Mouse (Mus musculus) gastrocnemius, adult 18-20 months (tissue): ENCODE measurements around the gene Shisa5. TPM values are rescaled to one million over a fixed set of nuclear protein-coding genes. Genes with fewer than 3 reads are reported as not detected.

Experiments
- DNase-seq: peaks from one replicate; pipeline ENCODE4 v3.0.0; 2021; ENCODE audit warnings: low spot score
- total RNA-seq, 2 experiments: library from RNA; stranded (reverse); gene quantifications; 2 replicates each; pipeline ENCODE4 v1.2.3; 2021

Shisa5 gene
- total RNA-seq, 2 experiments from 2014 or later, result 9.8 to 15.5 TPM

GRCm38 (mm10) chr9:109053366-109053765 lies 15.0 kb downstream of the Shisa5 start:
- no peak for DNase-seq

GRCm38 (mm10) chr9:109053851-109054250 lies 15.5 kb downstream of the Shisa5 start:
- DNase-seq, result no peak

- peak; percentile 69 for DNase-seq
Measured at GRCm38 (mm10) chr9:109054712-109055111, 16.3 kb downstream of the Shisa5 start.

GRCm38 (mm10) chr9:109055271-109056030 lies 17.1 kb downstream of the Shisa5 start:
- DNase-seq, result no peak

GRCm38 (mm10) chr9:109056081-109056690 lies 17.8 kb downstream of the Shisa5 start:
- DNase-seq, result no peak

GRCm38 (mm10) chr9:109056916-109057315 lies 18.6 kb downstream of the Shisa5 start:
- no peak for DNase-seq

GRCm38 (mm10) chr9:109057543-109057942 lies 19.2 kb downstream of the Shisa5 start:
- DNase-seq, result no peak

- DNase-seq, result no peak
Measured at GRCm38 (mm10) chr9:109058006-109058765, 19.8 kb downstream of the Shisa5 start.

- DNase-seq, result peak; percentile 92
Measured at GRCm38 (mm10) chr9:109059136-109059903, 21.0 kb downstream of the Shisa5 start, which contains the start of gene Trex1. TSS of gene Trex1 (minus strand) at chr9:109059734.

- no peak for DNase-seq
Measured at GRCm38 (mm10) chr9:109060184-109060897, 22.0 kb downstream of the Shisa5 start.

- no peak for DNase-seq
Measured at GRCm38 (mm10) chr9:109060898-109061295, 22.5 kb downstream of the Shisa5 start.

GRCm38 (mm10) chr9:109068095-109068735 lies 29.9 kb downstream of the Shisa5 start:
- DNase-seq, result no peak

- DNase-seq, result peak; percentile 91
Measured at GRCm38 (mm10) chr9:109073661-109074573, 35.6 kb downstream of the Shisa5 start, which contains the start of gene Atrip. TSS of gene Atrip (minus strand) at chr9:109074124.

- DNase-seq, result no peak
Measured at GRCm38 (mm10) chr9:109080516-109080915, 42.2 kb downstream of the Shisa5 start.

GRCm38 (mm10) chr9:109081749-109082123 lies 43.4 kb downstream of the Shisa5 start:
- no peak for DNase-seq

- DNase-seq, result peak; percentile 82
Measured at GRCm38 (mm10) chr9:109082124-109082800, 43.9 kb downstream of the Shisa5 start, which contains the start of the genes Ccdc51 and Tma7. TSS of gene Ccdc51 (plus strand) at chr9:109082493. TSS of gene Tma7 (minus strand) at chr9:109082587.

- DNase-seq, result no peak
Measured at GRCm38 (mm10) chr9:109084922-109085321, 46.6 kb downstream of the Shisa5 start.

GRCm38 (mm10) chr9:109087987-109088386 lies 49.6 kb downstream of the Shisa5 start:
- DNase-seq, result peak; percentile 40
